Mouse (Mus musculus) ES-Bruce4 (cell line): ENCODE measurements at regions not wholly inside any gene's neighbourhood (a gene's known extent, or its start where the extent isn't known, plus 50 kb on each side); places are given as distances from the start of the nearest gene placed in this dataset.
A peak's percentile ranks its signal among the peaks of the same experiment; 100 is the strongest.

ENCODE experiments used
- H3K27ac ChIP-seq: 2 replicates; pipeline ENCODE4 v1.5.1; 2012; ENCODE audit warnings: low read length, inconsistent platforms; ENCODE audit not compliant: insufficient read depth
- H3K27me3 ChIP-seq: 2 replicates; pipeline ENCODE4 v1.6.1; 2012; ENCODE audit warnings: mild to moderate bottlenecking, low read length, inconsistent platforms; ENCODE audit not compliant: control insufficient read depth, poor library complexity, insufficient read depth, severe bottlenecking
- H3K36me3 ChIP-seq: 2 replicates; pipeline ENCODE4 v1.6.1; 2012; ENCODE audit warnings: inconsistent platforms, mild to moderate bottlenecking, low read length, moderate library complexity; ENCODE audit not compliant: control insufficient read depth, poor library complexity, insufficient read depth, severe bottlenecking
- H3K4me1 ChIP-seq: one replicate; pipeline ENCODE4 v1.8.1; 2011; ENCODE audit warnings: low read length; ENCODE audit not compliant: control insufficient read depth, insufficient read depth
- H3K4me3 ChIP-seq: 2 replicates; pipeline ENCODE4 v1.5.1; 2011; ENCODE audit warnings: low read depth, mild to moderate bottlenecking, low read length
- H3K9ac ChIP-seq: 2 replicates; pipeline ENCODE4 v1.6.1; 2012; ENCODE audit warnings: low read depth, mild to moderate bottlenecking, inconsistent platforms; ENCODE audit not compliant: poor library complexity, severe bottlenecking
- H3K9me3 ChIP-seq: replicated peaks from 2 replicates; pipeline ENCODE4 v1.6.1; 2012; ENCODE audit warnings: mild to moderate bottlenecking, low read length, inconsistent platforms; ENCODE audit not compliant: control insufficient read depth, poor library complexity, insufficient read depth, severe bottlenecking
- CTCF ChIP-seq: IDR thresholded peaks from one replicate; pipeline ENCODE4 v1.8.1; 2011; ENCODE audit warnings: low read depth, low read length
- EP300 ChIP-seq: IDR thresholded peaks from 2 replicates; pipeline ENCODE4 v1.6.1; 2011; ENCODE audit warnings: low read depth, low read length; ENCODE audit not compliant: insufficient read depth
- POLR2A ChIP-seq: IDR thresholded peaks from one replicate; pipeline ENCODE4 v1.8.1; 2011; ENCODE audit warnings: low read length; ENCODE audit not compliant: insufficient read depth

GRCm38 (mm10) chr14:61736384-61737322 lies 129.4 kb downstream of the Kcnrg start:
- Histone ChIP-seq H3K36me3 (no peaks in the 10 kb centered on the region), H3K4me3 (no peak overlapping the region), H3K27me3 (no peaks in the 10 kb centered on the region), H3K9me3 (peaks cover 17% of the 10 kb centered on the region), H3K4me1 (peaks cover 2% of the 10 kb centered on the region), H3K9ac (no peak overlapping the region), H3K27ac (peak overlapping the region; percentile 44; the same call in 1 of the 2 replicates)
- no peak for TF ChIP-seq EP300
- no peak for TF ChIP-seq POLR2A
- TF ChIP-seq CTCF = no peak

GRCm38 (mm10) chr14:61737504-61738040 lies 130.3 kb downstream of the Kcnrg start:
- Histone ChIP-seq H3K4me3 (no peak overlapping the region), H3K9ac (no peak overlapping the region), H3K36me3 (no peaks in the 10 kb centered on the region), H3K27ac (peak overlapping the region; percentile 44; the same call in 1 of the 2 replicates), H3K4me1 (peaks cover 2% of the 10 kb centered on the region), H3K27me3 (no peaks in the 10 kb centered on the region), H3K9me3 (peaks cover 17% of the 10 kb centered on the region)
- TF ChIP-seq EP300 (no peak), POLR2A (no peak), CTCF (no peak)

GRCm38 (mm10) chr14:61739453-61739852 lies 132.2 kb downstream of the Kcnrg start:
- Histone ChIP-seq H3K27me3 (no peaks in the 10 kb centered on the region), H3K4me1 (peaks cover 3% of the 10 kb centered on the region), H3K9ac (no peak overlapping the region), H3K36me3 (no peaks in the 10 kb centered on the region), H3K9me3 (peaks cover 5% of the 10 kb centered on the region), H3K27ac (no peak overlapping the region), H3K4me3 (no peak overlapping the region)
- TF ChIP-seq POLR2A (no peak), CTCF (no peak), EP300 (no peak)

GRCm38 (mm10) chr14:61743855-61744408 lies 136.7 kb downstream of the Kcnrg start:
- no peaks in the 10 kb centered on the region for H3K36me3 ChIP-seq
- H3K9ac ChIP-seq = no peak overlapping the region
- H3K9me3 ChIP-seq = no peaks in the 10 kb centered on the region
- TF ChIP-seq CTCF = no peak
- TF ChIP-seq POLR2A = no peak
- TF ChIP-seq EP300 = no peak
- peaks cover 1% of the 10 kb centered on the region for H3K4me1 ChIP-seq
- no peak overlapping the region for H3K4me3 ChIP-seq
- no peak overlapping the region for H3K27ac ChIP-seq
- H3K27me3 ChIP-seq = no peaks in the 10 kb centered on the region

GRCm38 (mm10) chr14:61753421-61753820 lies 146.2 kb downstream of the Kcnrg start:
- Histone ChIP-seq H3K4me1 (no peaks in the 10 kb centered on the region), H3K27me3 (no peaks in the 10 kb centered on the region), H3K4me3 (no peak overlapping the region), H3K9ac (no peak overlapping the region), H3K9me3 (no peaks in the 10 kb centered on the region), H3K36me3 (no peaks in the 10 kb centered on the region), H3K27ac (no peak overlapping the region)
- TF ChIP-seq CTCF (no peak), POLR2A (no peak), EP300 (no peak)
